Mouse (Mus musculus): ENCODE measurements around the gene Gm10320. TPM values are rescaled to one million over a fixed set of nuclear protein-coding genes. Genes with fewer than 3 reads are reported as not detected.

Gene Gm10320
- polyA plus RNA-seq, 1 experiment from 2014 or later = 1.2 TPM

- WGBS = 23% methylated on average over 6 of the region's 6 CpGs
- Histone ChIP-seq H3K27ac (ENCODE audit: low read depth, low read length) (no peak overlapping the region), H3K27me3 (ENCODE audit: control insufficient read depth, insufficient read depth, low read length) (peaks cover 79% of the 10 kb centered on the region), H3K4me2 (replicated peaks; ENCODE audit: low read depth, low read length) (no peak overlapping the region), H3K9ac (ENCODE audit: low read depth, low read length) (no peak overlapping the region), H3K9me3 (ENCODE audit: control insufficient read depth, low read length) (no peaks in the 10 kb centered on the region), H3K4me3 (ENCODE audit: low read length) (no peak overlapping the region), H3K4me1 (ENCODE audit: control insufficient read depth, insufficient read depth, low read length) (peaks cover 28% of the 10 kb centered on the region; the same call in 1 of the 2 replicates), H3K36me3 (ENCODE audit: control insufficient read depth, insufficient read depth, low read length) (no peaks in the 10 kb centered on the region)
- no peak for ATAC-seq (ENCODE audit: low FRiP score, low TSS enrichment)
Measured at GRCm38 (mm10) chr13:98501321-98501720, 9.5 kb upstream of the Gm10320 start.

DNA sequence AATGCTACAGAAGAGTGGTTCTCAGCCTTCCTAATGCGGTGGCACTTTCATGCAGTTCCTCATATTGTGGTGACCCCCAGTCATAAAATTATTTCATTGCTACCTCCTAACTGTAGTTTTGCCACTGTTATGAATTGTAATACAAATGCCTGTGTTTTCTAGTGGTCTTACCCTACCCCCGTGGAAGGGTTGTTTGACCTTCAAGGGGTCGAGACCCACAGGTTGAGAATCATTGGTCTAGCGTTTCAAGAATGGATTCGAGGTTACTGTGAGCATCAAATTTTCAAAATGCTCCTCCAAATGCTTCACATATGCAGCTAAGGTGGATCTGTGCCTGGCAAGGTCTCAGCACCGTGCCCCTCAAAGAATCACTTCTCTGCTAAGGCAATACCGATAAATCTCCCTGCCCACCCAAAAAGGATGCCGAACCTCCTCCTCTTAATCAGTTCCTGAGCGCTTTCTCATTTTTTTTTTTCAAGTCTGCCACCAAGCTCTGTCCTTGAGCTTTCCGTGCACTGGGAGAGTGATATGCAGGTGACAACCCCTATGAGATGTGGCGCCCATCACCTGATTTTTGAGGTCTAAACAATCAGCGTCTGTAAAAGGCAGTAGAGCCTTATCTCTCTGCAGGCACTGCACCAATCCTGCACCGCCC, 8.8 kb upstream of the Gm10320 start:
- no peak for ATAC-seq (ENCODE audit: low FRiP score, low TSS enrichment)
- no peak overlapping the region for H3K4me2 ChIP-seq (replicated peaks; ENCODE audit: low read depth, low read length)
- H3K4me1 ChIP-seq (ENCODE audit: control insufficient read depth, insufficient read depth, low read length) = peaks cover 28% of the 10 kb centered on the region; the same call in 1 of the 2 replicates
- H3K36me3 ChIP-seq (ENCODE audit: control insufficient read depth, insufficient read depth, low read length) = no peaks in the 10 kb centered on the region
- 28% methylated on average over 13 of the region's 13 CpGs for WGBS
- H3K27ac ChIP-seq (ENCODE audit: low read depth, low read length) = no peak overlapping the region
- peaks cover 71% of the 10 kb centered on the region for H3K27me3 ChIP-seq (ENCODE audit: control insufficient read depth, insufficient read depth, low read length)
- H3K4me3 ChIP-seq (ENCODE audit: low read length) = no peak overlapping the region
- no peak overlapping the region for H3K9ac ChIP-seq (ENCODE audit: low read depth, low read length)
- no peaks in the 10 kb centered on the region for H3K9me3 ChIP-seq (ENCODE audit: control insufficient read depth, low read length)

DNA sequence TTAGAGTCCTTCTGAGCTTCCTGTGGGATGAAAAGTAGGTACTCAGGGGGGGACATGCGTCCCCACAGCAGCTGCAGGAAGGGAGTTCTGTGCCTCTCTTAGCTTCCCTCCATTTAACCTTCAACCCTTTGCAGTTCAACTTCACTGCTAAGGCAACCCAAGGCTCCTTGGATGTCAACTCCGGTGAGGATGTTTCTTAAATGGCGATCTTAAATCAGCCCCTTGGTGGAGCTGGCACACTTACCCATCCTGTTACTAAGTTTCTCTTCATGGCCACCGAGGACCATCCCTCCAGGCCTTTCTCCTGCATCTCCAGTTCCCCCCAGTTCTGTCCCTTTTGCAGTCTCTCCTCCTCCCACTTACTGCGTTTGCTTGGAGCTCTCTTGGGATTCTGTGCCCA, 6.8 kb upstream of the Gm10320 start:
- Histone ChIP-seq H3K27ac (ENCODE audit: low read depth, low read length) (no peak overlapping the region), H3K4me1 (ENCODE audit: control insufficient read depth, insufficient read depth, low read length) (peaks cover 13% of the 10 kb centered on the region; the same call in 1 of the 2 replicates), H3K4me3 (ENCODE audit: low read length) (no peak overlapping the region), H3K27me3 (ENCODE audit: control insufficient read depth, insufficient read depth, low read length) (peaks cover 55% of the 10 kb centered on the region), H3K4me2 (replicated peaks; ENCODE audit: low read depth, low read length) (no peak overlapping the region), H3K36me3 (ENCODE audit: control insufficient read depth, insufficient read depth, low read length) (no peaks in the 10 kb centered on the region), H3K9me3 (ENCODE audit: control insufficient read depth, low read length) (no peaks in the 10 kb centered on the region), H3K9ac (ENCODE audit: low read depth, low read length) (no peak overlapping the region)
- 56% methylated on average over 5 of the region's 5 CpGs for WGBS
- no peak for ATAC-seq (ENCODE audit: low FRiP score, low TSS enrichment)

DNA sequence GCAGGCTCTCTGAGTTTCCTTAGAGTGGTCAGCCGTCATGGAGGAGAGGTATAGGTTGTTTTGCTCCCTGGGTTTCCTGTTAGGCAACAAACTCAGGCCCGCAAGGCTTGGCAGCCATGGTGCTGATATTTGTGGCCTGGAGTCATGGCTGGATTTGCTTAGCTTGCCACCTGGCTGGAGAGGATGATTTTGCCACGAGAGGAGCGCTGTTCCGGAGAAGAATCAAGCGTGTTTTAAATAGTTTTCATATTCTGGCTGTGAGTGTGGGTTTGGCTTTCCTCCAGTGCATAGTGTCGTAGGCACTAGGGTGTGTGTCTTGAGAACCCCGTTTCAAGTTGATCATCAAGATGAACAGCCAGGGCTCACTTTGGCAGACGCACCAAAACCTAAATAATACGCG, 6.3 kb upstream of the Gm10320 start:
- Histone ChIP-seq H3K36me3 (ENCODE audit: control insufficient read depth, insufficient read depth, low read length) (no peaks in the 10 kb centered on the region), H3K27ac (ENCODE audit: low read depth, low read length) (no peak overlapping the region), H3K4me1 (ENCODE audit: control insufficient read depth, insufficient read depth, low read length) (peaks cover 11% of the 10 kb centered on the region; the same call in 1 of the 2 replicates), H3K9ac (ENCODE audit: low read depth, low read length) (no peak overlapping the region), H3K4me3 (ENCODE audit: low read length) (no peak overlapping the region), H3K27me3 (ENCODE audit: control insufficient read depth, insufficient read depth, low read length) (peaks cover 53% of the 10 kb centered on the region), H3K9me3 (ENCODE audit: control insufficient read depth, low read length) (no peaks in the 10 kb centered on the region), H3K4me2 (replicated peaks; ENCODE audit: low read depth, low read length) (no peak overlapping the region)
- WGBS = 62% methylated on average over 11 of the region's 11 CpGs
- no peak for ATAC-seq (ENCODE audit: low FRiP score, low TSS enrichment)

DNA sequence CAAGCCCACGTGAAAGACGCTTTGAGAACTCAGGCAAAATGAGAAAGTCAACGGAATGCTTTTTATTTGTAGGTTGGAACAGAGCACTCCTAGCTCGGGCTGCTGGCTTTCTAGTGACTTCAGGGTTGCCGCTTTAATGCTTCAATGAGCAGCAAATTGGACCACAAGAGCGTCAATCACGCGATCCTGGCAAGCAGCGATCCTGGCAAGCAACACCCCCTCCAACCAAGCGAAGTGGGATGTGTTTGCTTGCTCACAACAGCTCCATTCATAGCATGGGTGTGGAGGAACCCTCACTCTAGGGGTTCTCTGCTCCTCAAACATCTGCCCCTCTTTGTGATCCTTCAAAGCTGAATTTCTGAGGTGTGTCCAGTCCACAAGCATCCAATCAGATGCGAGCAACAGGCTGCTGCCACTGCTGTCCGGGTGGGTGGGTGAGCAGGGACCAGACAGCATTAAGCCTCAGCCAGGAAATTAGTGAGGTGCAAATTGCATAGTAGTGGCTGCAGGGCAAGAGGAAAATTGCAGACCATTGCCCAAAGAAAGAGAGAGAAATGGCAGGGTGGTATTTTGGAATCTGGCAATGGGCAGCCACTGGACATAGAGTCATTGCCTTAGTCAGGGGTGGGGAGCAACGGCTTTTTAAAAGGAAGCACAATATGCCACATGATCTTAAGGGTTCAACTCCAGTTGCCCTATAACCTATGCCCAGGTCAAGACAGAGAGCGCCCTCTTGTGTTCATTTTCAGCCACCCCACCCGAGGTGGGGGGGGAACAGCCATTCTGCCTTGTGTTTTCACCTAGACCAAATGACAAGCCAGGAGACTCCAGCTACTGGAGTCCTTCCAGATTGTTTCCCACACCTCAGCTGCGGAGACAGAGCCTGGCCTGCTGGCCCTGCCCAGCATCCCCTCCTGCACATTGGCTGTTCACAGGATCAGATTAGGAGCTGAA, 5.4 kb upstream of the Gm10320 start:
- Histone ChIP-seq H3K4me1 (ENCODE audit: control insufficient read depth, insufficient read depth, low read length) (0 out of 2 replicates have a peak, but pooled peaks cover 3% of the 10 kb centered on the region), H3K9me3 (ENCODE audit: control insufficient read depth, low read length) (no peaks in the 10 kb centered on the region), H3K4me3 (ENCODE audit: low read length) (no peak overlapping the region), H3K9ac (ENCODE audit: low read depth, low read length) (no peak overlapping the region), H3K4me2 (replicated peaks; ENCODE audit: low read depth, low read length) (no peak overlapping the region), H3K27me3 (ENCODE audit: control insufficient read depth, insufficient read depth, low read length) (peaks cover 48% of the 10 kb centered on the region), H3K27ac (ENCODE audit: low read depth, low read length) (no peak overlapping the region), H3K36me3 (ENCODE audit: control insufficient read depth, insufficient read depth, low read length) (no peaks in the 10 kb centered on the region)
- peak; percentile 51 for ATAC-seq (ENCODE audit: low FRiP score, low TSS enrichment)
- 18% methylated on average over 16 of the region's 16 CpGs for WGBS

- Histone ChIP-seq H3K4me2 (replicated peaks; ENCODE audit: low read depth, low read length) (no peak overlapping the region), H3K36me3 (ENCODE audit: control insufficient read depth, insufficient read depth, low read length) (no peaks in the 10 kb centered on the region), H3K27me3 (ENCODE audit: control insufficient read depth, insufficient read depth, low read length) (peaks cover 24% of the 10 kb centered on the region), H3K4me1 (ENCODE audit: control insufficient read depth, insufficient read depth, low read length) (0 out of 2 replicates have a peak, but pooled peaks cover 3% of the 10 kb centered on the region), H3K27ac (ENCODE audit: low read depth, low read length) (no peak overlapping the region), H3K9ac (ENCODE audit: low read depth, low read length) (no peak overlapping the region), H3K4me3 (ENCODE audit: low read length) (no peak overlapping the region), H3K9me3 (ENCODE audit: control insufficient read depth, low read length) (no peaks in the 10 kb centered on the region)
- 68% methylated on average over 6 of the region's 8 CpGs for WGBS
- no peak for ATAC-seq (ENCODE audit: low FRiP score, low TSS enrichment)
Measured at GRCm38 (mm10) chr13:98494492-98495064, 2.8 kb upstream of the Gm10320 start.

- no peaks in the 10 kb centered on the region for H3K9me3 ChIP-seq (ENCODE audit: control insufficient read depth, low read length)
- no peak overlapping the region for H3K4me2 ChIP-seq (replicated peaks; ENCODE audit: low read depth, low read length)
- no peak overlapping the region for H3K9ac ChIP-seq (ENCODE audit: low read depth, low read length)
- H3K27me3 ChIP-seq (ENCODE audit: control insufficient read depth, insufficient read depth, low read length) = peaks cover 7% of the 10 kb centered on the region
- H3K4me1 ChIP-seq (ENCODE audit: control insufficient read depth, insufficient read depth, low read length) = 0 out of 2 replicates have a peak, but pooled peaks cover 3% of the 10 kb centered on the region
- ATAC-seq (ENCODE audit: low FRiP score, low TSS enrichment) = no peak
- 55% methylated on average over 9 of the region's 9 CpGs for WGBS
- no peak overlapping the region for H3K27ac ChIP-seq (ENCODE audit: low read depth, low read length)
- no peak overlapping the region for H3K4me3 ChIP-seq (ENCODE audit: low read length)
- no peaks in the 10 kb centered on the region for H3K36me3 ChIP-seq (ENCODE audit: control insufficient read depth, insufficient read depth, low read length)
Measured at GRCm38 (mm10) chr13:98492569-98493255, 911 bp upstream of the Gm10320 start.

DNA sequence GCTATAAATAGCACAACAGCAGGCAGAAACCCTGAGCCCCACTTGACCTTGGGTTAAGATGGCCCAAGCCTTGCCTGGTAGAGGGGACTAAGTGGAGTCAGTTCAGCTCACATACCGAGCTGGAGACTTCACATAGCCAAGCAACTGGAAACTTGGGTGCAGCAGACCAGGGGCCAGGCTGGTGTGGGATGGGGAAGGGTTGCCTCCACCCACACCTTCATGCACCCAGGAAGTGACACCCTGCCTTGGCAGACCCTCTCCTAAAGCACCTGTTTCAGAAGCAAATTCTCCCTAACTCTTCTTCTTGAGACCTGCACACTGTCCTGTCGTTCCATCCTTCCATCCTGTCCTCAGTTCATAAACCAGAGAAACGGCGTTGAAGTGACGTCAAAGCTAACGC, 5.1 kb downstream of the Gm10320 start:
- H3K4me2 ChIP-seq (replicated peaks; ENCODE audit: low read depth, low read length) = no peak overlapping the region
- H3K36me3 ChIP-seq (ENCODE audit: control insufficient read depth, insufficient read depth, low read length) = no peaks in the 10 kb centered on the region
- H3K27me3 ChIP-seq (ENCODE audit: control insufficient read depth, insufficient read depth, low read length) = no peaks in the 10 kb centered on the region
- H3K4me1 ChIP-seq (ENCODE audit: control insufficient read depth, insufficient read depth, low read length) = no peaks in the 10 kb centered on the region
- 94% methylated on average over 6 of the region's 6 CpGs for WGBS
- H3K27ac ChIP-seq (ENCODE audit: low read depth, low read length) = no peak overlapping the region
- H3K9me3 ChIP-seq (ENCODE audit: control insufficient read depth, low read length) = no peaks in the 10 kb centered on the region
- H3K4me3 ChIP-seq (ENCODE audit: low read length) = no peak overlapping the region
- H3K9ac ChIP-seq (ENCODE audit: low read depth, low read length) = no peak overlapping the region
- no peak for ATAC-seq (ENCODE audit: low FRiP score, low TSS enrichment)
